12 mouse cellular contexts compared by ENCODE assay signal in genomic region chr10:105772821-105773302, GRCm38 (mm10).
A peak's percentile ranks its signal among the peaks of the same experiment; 100 is the strongest.
DNase-seq lines count a peak whose midpoint lies in the region; ATAC-seq lines count a peak whose summit lies in the region.
"Had no signal": no experiment of that assay in that cellular context is flagged by ENCODE, and none has a peak within 500 bp of the region (broad histone marks: within the 10 kb centered on the region; RNA-seq: fewer than 3 reads in every experiment).

No protein-coding gene starts in this region.

- 92% methylated on average over 9 of the region's 9 CpGs for WGBS in forebrain, embryonic 12.5 days
- WGBS in forebrain, embryonic 16.5 days, result 96% methylated on average over 9 of the region's 9 CpGs
- 85% methylated on average over 9 of the region's 9 CpGs for WGBS in kidney, embryonic 16.5 days
- WGBS in hindbrain, embryonic 12.5 days, result 87% methylated on average over 9 of the region's 9 CpGs
- WGBS in midbrain, embryonic 13.5 days, result 89% methylated on average over 9 of the region's 9 CpGs

- ATAC-seq in forebrain, embryonic 12.5 days (ENCODE audit: low FRiP score), result peak; percentile 47; the same call in 1 of the 2 replicates
- no peak; the same call in 1 of the 2 replicates for ATAC-seq in forebrain, embryonic 16.5 days
- 0 out of 2 replicates have a peak, but pooled peaks have one; percentile 61 for ATAC-seq in kidney, embryonic 16.5 days (ENCODE audit: low FRiP score, low TSS enrichment)
- peak; percentile 44 for ATAC-seq in hindbrain, embryonic 12.5 days (ENCODE audit: low FRiP score)
- ATAC-seq in midbrain, embryonic 13.5 days, result peak; percentile 62

- H3K4me1 ChIP-seq in forebrain, embryonic 12.5 days, result no peaks in the 10 kb centered on the region
- H3K4me1 ChIP-seq in forebrain, embryonic 16.5 days (replicated peaks; ENCODE audit: control insufficient read depth, insufficient read depth, low read length), result no peaks in the 10 kb centered on the region
- H3K4me1 ChIP-seq in kidney, embryonic 16.5 days (ENCODE audit: insufficient read depth, low read length), result no peaks in the 10 kb centered on the region
- no peaks in the 10 kb centered on the region for H3K4me1 ChIP-seq in hindbrain, embryonic 12.5 days
- no peaks in the 10 kb centered on the region for H3K4me1 ChIP-seq in midbrain, embryonic 13.5 days (replicated peaks)

- no peak for DNase-seq in kidney, postnatal 14 days
- no peak for DNase-seq in thymus, postnatal 25 days
- no peak for DNase-seq in layer of hippocampus, adult 9-10 months (ENCODE audit: low spot score)
- DNase-seq: adrenal gland, postnatal 36 days; kidney, postnatal 4 days; lung, postnatal 10 days had no signal

- no peaks in the 10 kb centered on the region for H3K36me3 ChIP-seq in forebrain, embryonic 12.5 days (replicated peaks)
- H3K36me3 ChIP-seq in forebrain, embryonic 16.5 days (ENCODE audit: control insufficient read depth, insufficient read depth), result no peaks in the 10 kb centered on the region
- no peaks in the 10 kb centered on the region for H3K36me3 ChIP-seq in kidney, embryonic 16.5 days (ENCODE audit: insufficient read depth, low read length)
- H3K36me3 ChIP-seq in hindbrain, embryonic 12.5 days, result no peaks in the 10 kb centered on the region
- no peaks in the 10 kb centered on the region for H3K36me3 ChIP-seq in midbrain, embryonic 13.5 days

- H3K4me3 ChIP-seq in forebrain, embryonic 12.5 days (replicated peaks), result no peak overlapping the region
- no peak overlapping the region for H3K4me3 ChIP-seq in forebrain, embryonic 16.5 days (replicated peaks; ENCODE audit: low read length)
- no peak overlapping the region for H3K4me3 ChIP-seq in kidney, embryonic 16.5 days (ENCODE audit: low read length)
- H3K4me3 ChIP-seq in hindbrain, embryonic 12.5 days, result no peak overlapping the region
- no peak overlapping the region for H3K4me3 ChIP-seq in midbrain, embryonic 13.5 days (replicated peaks)

- H3K9ac ChIP-seq in forebrain, embryonic 12.5 days, result no peak overlapping the region
- no peak overlapping the region for H3K9ac ChIP-seq in forebrain, embryonic 16.5 days (replicated peaks; ENCODE audit: low read depth, low read length)
- no peak overlapping the region for H3K9ac ChIP-seq in kidney, embryonic 16.5 days (replicated peaks; ENCODE audit: low read length)
- H3K9ac ChIP-seq in hindbrain, embryonic 12.5 days, result no peak overlapping the region
- no peak overlapping the region for H3K9ac ChIP-seq in midbrain, embryonic 13.5 days (replicated peaks)

- no peak overlapping the region for H3K4me2 ChIP-seq in forebrain, embryonic 12.5 days
- no peak overlapping the region for H3K4me2 ChIP-seq in forebrain, embryonic 16.5 days (ENCODE audit: low read length)
- H3K4me2 ChIP-seq in kidney, embryonic 16.5 days (replicated peaks; ENCODE audit: low read depth, low read length), result no peak overlapping the region
- H3K4me2 ChIP-seq in hindbrain, embryonic 12.5 days (replicated peaks), result no peak overlapping the region
- H3K4me2 ChIP-seq in midbrain, embryonic 13.5 days (replicated peaks), result no peak overlapping the region

- H3K27me3 ChIP-seq in forebrain, embryonic 12.5 days, result no peaks in the 10 kb centered on the region
- no peaks in the 10 kb centered on the region for H3K27me3 ChIP-seq in forebrain, embryonic 16.5 days (replicated peaks; ENCODE audit: control insufficient read depth, insufficient read depth, low read length)
- no peaks in the 10 kb centered on the region for H3K27me3 ChIP-seq in kidney, embryonic 16.5 days (ENCODE audit: insufficient read depth, low read length)
- no peaks in the 10 kb centered on the region for H3K27me3 ChIP-seq in hindbrain, embryonic 12.5 days
- H3K27me3 ChIP-seq in midbrain, embryonic 13.5 days, result no peaks in the 10 kb centered on the region

- H3K27ac ChIP-seq in forebrain, embryonic 12.5 days, result no peak overlapping the region
- H3K27ac ChIP-seq in forebrain, embryonic 16.5 days (ENCODE audit: low read length), result no peak overlapping the region
- no peak overlapping the region for H3K27ac ChIP-seq in kidney, embryonic 16.5 days (ENCODE audit: low read length)
- no peak overlapping the region for H3K27ac ChIP-seq in hindbrain, embryonic 12.5 days
- H3K27ac ChIP-seq in midbrain, embryonic 13.5 days, result no peak overlapping the region

- H3K9me3 ChIP-seq in forebrain, embryonic 12.5 days, result no peaks in the 10 kb centered on the region
- no peaks in the 10 kb centered on the region for H3K9me3 ChIP-seq in forebrain, embryonic 16.5 days (ENCODE audit: control insufficient read depth, low read length)
- H3K9me3 ChIP-seq in kidney, embryonic 16.5 days (ENCODE audit: low read length), result no peaks in the 10 kb centered on the region
- H3K9me3 ChIP-seq in hindbrain, embryonic 12.5 days (replicated peaks), result no peaks in the 10 kb centered on the region
- no peaks in the 10 kb centered on the region for H3K9me3 ChIP-seq in midbrain, embryonic 13.5 days
- H3K9me3 ChIP-seq: G1E had no signal
